ENCODE assay signal across 8 mouse cellular contexts in genomic region chr7:56049831-56050321, GRCm38 (mm10). TPM values are rescaled to one million over a fixed set of nuclear protein-coding genes. Genes with fewer than 3 reads are reported as not detected.
A peak's percentile ranks its signal among the peaks of the same experiment; 100 is the strongest.
DNase-seq lines count a peak whose midpoint lies in the region; ATAC-seq and TF ChIP-seq lines count a peak whose summit lies in the region.

Herc2 (plus strand) TSS chr7:56050196.

- no peaks in the 10 kb centered on the region for H3K27me3 ChIP-seq in embryonic facial prominence, embryonic 15.5 days
- H3K27me3 ChIP-seq in limb, embryonic 14.5 days (ENCODE audit: control insufficient read depth, insufficient read depth, low read length): no peaks in the 10 kb centered on the region
- no peaks in the 10 kb centered on the region for H3K27me3 ChIP-seq in midbrain, postnatal 0 days (ENCODE audit: insufficient read depth, low read length)

- peak; percentile 99 for ATAC-seq in embryonic facial prominence, embryonic 15.5 days (ENCODE audit: insufficient number of reproducible peaks, low FRiP score, low TSS enrichment, low read depth)
- peak; percentile 100 for ATAC-seq in limb, embryonic 14.5 days (ENCODE audit: low FRiP score, low read depth)
- peak; percentile 100 for ATAC-seq in midbrain, postnatal 0 days (ENCODE audit: low FRiP score)

- TF ChIP-seq POLR2A in bone marrow, adult 2 months (IDR thresholded peaks at IDR 0.05; ENCODE audit: borderline replicate concordance, control insufficient read depth, low read depth, low read length): peak; percentile 99
- TF ChIP-seq POLR2A in limb, embryonic 14.5 days (IDR thresholded peaks at IDR 0.05; ENCODE audit: borderline replicate concordance, extremely low read depth, insufficient read depth, insufficient read length): peak; percentile 97

- H3K27ac ChIP-seq in bone marrow, adult 2 months (ENCODE audit: control insufficient read depth, insufficient read depth, low read depth, low read length, poor library complexity): peak within 1 kb of the TSS; percentile 79
- peak within 1 kb of the TSS; percentile 91 for H3K27ac ChIP-seq in embryonic facial prominence, embryonic 15.5 days (replicated peaks)
- peak within 1 kb of the TSS; percentile 83 for H3K27ac ChIP-seq in limb, embryonic 14.5 days (replicated peaks; ENCODE audit: low read depth, low read length)
- peak within 1 kb of the TSS; percentile 88 for H3K27ac ChIP-seq in midbrain, postnatal 0 days (ENCODE audit: low read depth, low read length)

- peak within 1 kb of the TSS; percentile 77 for H3K9ac ChIP-seq in embryonic facial prominence, embryonic 15.5 days
- peak within 1 kb of the TSS; percentile 73 for H3K9ac ChIP-seq in limb, embryonic 14.5 days (ENCODE audit: low read depth, low read length, severe bottlenecking)
- H3K9ac ChIP-seq in midbrain, postnatal 0 days (replicated peaks; ENCODE audit: low read length, poor library complexity, severe bottlenecking): peak within 1 kb of the TSS; percentile 88

- peak within 1 kb of the TSS; percentile 89 for H3K4me3 ChIP-seq in bone marrow, adult 2 months (replicated peaks; ENCODE audit: control insufficient read depth, low read depth, low read length)
- peak within 1 kb of the TSS; percentile 85 for H3K4me3 ChIP-seq in embryonic facial prominence, embryonic 15.5 days (replicated peaks)
- peak within 1 kb of the TSS; percentile 82 for H3K4me3 ChIP-seq in limb, embryonic 14.5 days (replicated peaks; ENCODE audit: low read length)
- H3K4me3 ChIP-seq in midbrain, postnatal 0 days (ENCODE audit: low read depth, low read length): peak within 1 kb of the TSS; percentile 88

- H3K9me3 ChIP-seq in embryonic facial prominence, embryonic 15.5 days (replicated peaks): no peaks in the 10 kb centered on the region
- H3K9me3 ChIP-seq in limb, embryonic 14.5 days (ENCODE audit: control insufficient read depth, low read length): no peaks in the 10 kb centered on the region
- H3K9me3 ChIP-seq in midbrain, postnatal 0 days (ENCODE audit: low read length): no peaks in the 10 kb centered on the region

- no peaks in the 10 kb centered on the region for H3K36me3 ChIP-seq in embryonic facial prominence, embryonic 15.5 days
- 0 out of 2 replicates have a peak, but pooled peaks cover 3% of the 10 kb centered on the region for H3K36me3 ChIP-seq in limb, embryonic 14.5 days (ENCODE audit: control insufficient read depth, insufficient read depth, low read length)
- H3K36me3 ChIP-seq in midbrain, postnatal 0 days (ENCODE audit: insufficient read depth, low read length): no peaks in the 10 kb centered on the region

- WGBS in bone marrow, adult 2 months: under 1% methylated on average over 47 of the region's 47 CpGs
- WGBS in embryonic facial prominence, embryonic 15.5 days: under 1% methylated on average over 47 of the region's 47 CpGs
- under 1% methylated on average over 47 of the region's 47 CpGs for WGBS in limb, embryonic 14.5 days
- 1% methylated on average over 47 of the region's 47 CpGs for WGBS in midbrain, postnatal 0 days

- TF ChIP-seq CTCF in bone marrow, adult 2 months (IDR thresholded peaks at IDR 0.05; ENCODE audit: control insufficient read depth, insufficient read depth, low read length): no peak
- TF ChIP-seq CTCF in midbrain, postnatal 0 days (IDR thresholded peaks at IDR 0.05): no peak

- H3K4me2 ChIP-seq in embryonic facial prominence, embryonic 15.5 days (replicated peaks): peak within 1 kb of the TSS; percentile 68
- H3K4me2 ChIP-seq in limb, embryonic 14.5 days (replicated peaks; ENCODE audit: low read depth, low read length, severe bottlenecking): peak within 1 kb of the TSS; percentile 50
- H3K4me2 ChIP-seq in midbrain, postnatal 0 days (ENCODE audit: low read depth, low read length, poor library complexity, severe bottlenecking): peak within 1 kb of the TSS; percentile 65

- no peaks in the 10 kb centered on the region; the same call in 1 of the 2 replicates for H3K4me1 ChIP-seq in bone marrow, adult 2 months (ENCODE audit: control insufficient read depth, insufficient read depth, low read length)
- peaks cover 12% of the 10 kb centered on the region for H3K4me1 ChIP-seq in embryonic facial prominence, embryonic 15.5 days
- H3K4me1 ChIP-seq in limb, embryonic 14.5 days (ENCODE audit: control insufficient read depth, insufficient read depth, low read length): peaks cover 14% of the 10 kb centered on the region
- H3K4me1 ChIP-seq in midbrain, postnatal 0 days (ENCODE audit: insufficient read depth, low read length): peaks cover 8% of the 10 kb centered on the region

- peak; percentile 99 for DNase-seq in 416B (ENCODE audit: low read depth)
- DNase-seq in heart, adult 8-10 months (ENCODE audit: low spot score): peak; percentile 99
- DNase-seq in kidney, adult 9 months: peak; percentile 100
- DNase-seq in limb, embryonic 14.5 days (ENCODE audit: low spot score): peak; percentile 100
- peak; percentile 100 for DNase-seq in midbrain, postnatal 0 days (ENCODE audit: low spot score)
- DNase-seq in spleen, postnatal 14 days (ENCODE audit: low spot score in 2 of 2): peak; percentile 95 to 96

RNA-seq across cellular contexts. Expression of gene Herc2, which starts in this region (rescaled TPM):
- 18.3 and 41.1 TPM in 2 replicates for polyA plus RNA-seq in bone marrow, adult 2 months (2011; ENCODE audit: insufficient read depth, insufficient read length, low replicate concordance, missing spikeins)
- 22.3 and 26.4 TPM in 2 replicates for polyA plus RNA-seq in embryonic facial prominence, embryonic 15.5 days (2015; fragmentation: Nextera tagmentation; extraction: Ambion mirVana)
- total RNA-seq in heart, adult 8-10 months (2022): 10 to 100 TPM; 41.9 to 48.4 (median 45.2) TPM
- polyA plus RNA-seq in limb, embryonic 14.5 days (2012; rRNA removed): 15.9 and 24.5 TPM in 2 replicates
- 28.3 and 30.6 TPM in 2 replicates for polyA plus RNA-seq in limb, embryonic 14.5 days (2014; fragmentation: Nextera tagmentation; extraction: Ambion mirVana)
- total RNA-seq in midbrain, postnatal 0 days (2014; rRNA removed): 89.2 and 108 TPM in 2 replicates
- 37.6 and 47.8 TPM in 2 replicates for polyA plus RNA-seq in midbrain, postnatal 0 days (2015; fragmentation: Nextera tagmentation; extraction: Ambion mirVana)

Comparison
In these comparisons a context has a peak if more than half of its experiments do, and no peak if none do; other contexts are left out.
1. Peak in every context shown above with its lines: DNase-seq, ATAC-seq, H3K4me3 ChIP-seq and H3K27ac ChIP-seq.